Mouse (Mus musculus) gastrocnemius, postnatal 4 days (tissue): ENCODE results near the gene Mrps18a. TPM values are rescaled to one million over a fixed set of nuclear protein-coding genes. Genes with fewer than 3 reads are reported as not detected.

Source experiments
- DNase-seq, 2 experiments: peaks; one replicate each; pipeline ENCODE4 v3.0.0; 2021 to 2022; ENCODE audit warnings: low spot score in 2 of 2, mixed read lengths in 2 of 2
- long read RNA-seq, 2 experiments: library from polyadenylated mRNA; stranded (forward); transcript quantifications; one replicate each; pipeline ENCODE4 v2.0.0; 2021
- total RNA-seq, 2 experiments: library from RNA; stranded (reverse); gene quantifications; 2 replicates each; pipeline ENCODE4 v1.2.3; 2021

Mrps18a gene
- total RNA-seq, result 10 to 100 TPM; 65.9 to 69.3 TPM
- long read RNA-seq, experiment 1, transcript Mrps18a-201 (6 exons, 884 nt), result major isoform, 57 of 69 reads
- long read RNA-seq, experiment 1, partial matches to known transcripts, result 1 of 69 reads
- long read RNA-seq, experiment 1, other reads (novel, unspliced or antisense), result 9 of 69 reads
- long read RNA-seq, experiment 2, transcript Mrps18a-201 (6 exons, 884 nt), result major isoform, 72 of 91 reads
- long read RNA-seq, experiment 2, partial matches to known transcripts, result 1 of 91 reads
- long read RNA-seq, experiment 2, other reads (novel, unspliced or antisense), result 18 of 91 reads

DNA sequence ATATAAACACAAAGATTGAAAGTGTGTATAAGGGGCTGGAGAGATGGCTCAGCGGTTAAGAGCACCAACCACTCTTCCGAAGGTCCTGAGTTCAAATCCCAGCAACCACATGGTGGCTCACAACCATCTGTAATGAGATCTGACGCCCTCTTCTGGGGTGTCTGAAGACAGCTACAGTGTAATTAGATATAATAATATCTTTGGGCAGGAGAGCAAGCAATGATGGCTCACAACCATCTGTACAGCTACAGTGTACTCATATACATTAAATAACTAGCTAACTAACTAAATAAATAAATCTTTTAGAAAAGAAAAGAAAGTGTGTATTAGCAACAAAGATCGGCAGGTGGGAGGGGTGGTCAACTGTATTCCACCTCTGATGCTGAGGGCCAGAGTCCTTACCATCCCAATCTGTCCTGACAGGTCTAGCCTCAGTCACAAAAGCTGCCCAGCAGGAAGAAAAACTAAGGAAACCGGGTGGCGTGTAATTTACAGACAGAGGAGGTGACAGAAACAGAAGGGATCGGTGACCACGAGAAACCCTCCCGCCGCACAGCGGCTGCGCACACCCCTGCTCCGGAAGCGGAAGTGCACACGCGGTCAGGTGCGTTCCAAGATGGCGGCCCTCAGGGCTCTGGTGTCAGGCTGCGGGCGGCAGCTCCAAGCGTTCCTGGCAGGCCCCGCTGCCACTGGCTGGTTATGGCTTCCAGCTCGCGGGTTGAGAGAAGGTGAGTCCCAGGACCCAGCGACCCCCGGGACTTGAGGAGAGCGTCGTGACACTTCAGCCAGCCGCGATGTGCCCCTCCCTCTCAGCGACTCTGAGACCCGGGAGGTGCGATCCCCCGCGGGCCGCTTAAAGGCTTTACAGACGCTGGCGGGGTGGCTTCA, at the start of gene Mrps18a:
Mrps18a (plus strand) TSS at position 585 of the 888 bp plus-strand sequence.
- DNase-seq, result peak; percentile 75 to 86

DNA sequence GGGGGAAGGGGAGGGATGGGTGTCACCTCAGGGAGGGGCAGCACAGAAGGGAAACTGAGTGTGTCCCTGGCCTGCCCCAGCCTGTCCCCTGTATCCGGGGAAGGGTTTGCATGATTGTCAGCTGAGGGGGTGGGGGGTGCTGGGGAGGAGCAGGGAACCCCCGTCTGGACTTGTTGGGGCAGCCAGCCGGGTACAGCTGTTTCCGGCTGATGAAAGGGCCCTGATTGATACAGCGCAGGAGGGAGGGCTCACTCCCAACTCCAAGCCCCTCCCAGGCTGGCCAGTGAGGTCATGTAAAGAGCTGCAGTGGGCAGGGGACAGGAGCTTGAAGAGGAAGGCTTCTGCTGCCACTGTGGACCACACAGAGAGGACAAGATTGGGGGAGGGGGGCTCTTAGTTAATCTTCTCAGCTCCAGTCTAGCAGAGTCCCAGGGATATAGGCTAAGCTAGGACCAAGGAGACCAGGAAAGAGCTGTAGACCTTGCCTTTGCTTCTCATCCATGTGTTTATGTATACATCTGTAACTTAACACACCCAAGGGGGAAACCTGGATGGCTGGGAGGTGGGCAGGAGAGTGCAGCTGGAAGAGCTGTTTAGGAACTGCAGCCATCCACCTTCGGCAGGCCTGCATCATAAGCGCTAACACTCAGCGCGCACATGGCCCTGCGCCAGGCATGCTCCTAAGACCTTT, 47.4 kb upstream of the Mrps18a start:
- DNase-seq, result no peak

DNA sequence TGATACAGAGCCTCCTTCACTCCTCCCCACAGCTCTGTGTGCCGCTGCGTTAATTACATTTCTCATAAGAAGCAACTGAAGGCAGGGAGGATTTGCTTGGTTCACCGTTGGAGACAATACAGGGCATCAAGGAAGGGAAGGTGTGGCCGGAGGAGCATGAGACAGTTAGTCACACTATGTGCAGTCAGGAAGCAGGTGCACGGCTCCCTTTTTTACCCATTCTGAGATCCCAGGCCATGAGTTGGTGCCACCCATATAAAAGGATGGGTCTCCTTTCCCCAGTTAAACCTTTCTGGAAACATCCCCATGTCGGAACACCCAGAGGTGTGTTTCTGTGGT, 46.8 kb upstream of the Mrps18a start:
- no peak for DNase-seq

DNA sequence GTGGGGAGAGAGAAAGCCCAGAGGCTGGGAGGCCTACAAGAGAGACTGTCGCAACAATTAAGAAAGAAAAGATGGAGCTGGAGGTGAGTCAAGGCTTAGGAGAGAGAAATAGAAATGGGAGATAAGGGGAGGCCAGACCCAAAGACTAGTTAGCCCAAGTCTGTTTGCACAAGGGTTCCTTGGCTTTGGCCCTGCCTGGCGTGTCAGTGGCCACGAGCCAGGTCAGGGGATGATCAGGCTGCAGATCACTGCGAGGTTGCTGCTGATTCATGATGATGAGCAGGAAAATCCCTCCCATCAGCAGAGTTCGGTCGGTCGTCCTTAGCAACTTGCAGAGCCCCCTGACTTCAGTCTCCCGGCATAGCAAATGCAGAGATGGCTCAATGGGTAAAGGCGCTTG, 40.7 kb upstream of the Mrps18a start:
- DNase-seq, result no peak

DNA sequence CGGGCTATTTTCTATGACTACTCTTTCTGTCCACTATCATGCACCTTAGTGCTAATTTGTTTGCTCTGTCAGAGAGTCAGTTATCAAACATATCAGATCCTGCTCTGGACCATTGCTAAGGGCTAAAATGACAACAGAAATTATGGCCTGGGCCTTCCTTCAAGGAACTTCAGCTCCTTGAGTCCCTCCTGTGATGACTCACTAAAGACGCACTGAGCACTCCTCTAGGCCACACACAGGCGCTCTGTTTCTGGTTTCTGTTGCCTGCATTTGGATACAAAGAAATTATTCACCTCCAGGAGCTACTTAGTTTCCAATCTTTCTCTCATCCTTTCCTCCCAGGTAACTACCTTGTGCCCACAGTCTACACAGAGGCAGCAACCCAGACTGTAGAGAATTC, 39.3 kb upstream of the Mrps18a start:
- DNase-seq, result no peak

DNA sequence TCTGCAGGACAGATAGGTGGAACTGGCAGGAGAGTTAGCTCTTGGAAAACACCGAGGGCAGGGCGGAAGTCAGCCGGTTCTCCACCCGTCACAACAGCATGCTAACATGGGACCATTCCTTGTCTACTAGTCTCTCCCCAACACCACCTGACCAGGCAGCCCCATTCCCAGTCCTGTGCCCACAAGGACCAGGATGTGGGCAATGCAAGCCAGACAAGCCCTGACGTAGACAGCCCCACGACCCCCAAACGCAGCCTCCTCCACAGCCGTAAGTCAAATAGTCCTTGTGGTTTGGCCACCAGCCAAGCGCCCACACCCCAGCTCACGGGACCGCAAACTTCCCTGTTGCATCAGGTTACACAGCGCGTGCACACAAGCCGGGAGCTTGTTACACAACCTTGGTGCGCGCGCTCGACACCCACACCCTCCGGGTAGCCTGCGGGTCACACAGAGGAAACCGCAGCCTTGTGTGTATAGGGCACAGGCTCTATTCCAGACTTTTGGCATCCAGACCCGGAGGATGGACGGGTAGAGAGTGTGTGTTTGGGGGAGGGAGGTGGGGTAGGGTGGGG, 37.0 kb upstream of the Mrps18a start:
- peak; percentile 49 to 67 for DNase-seq

DNA sequence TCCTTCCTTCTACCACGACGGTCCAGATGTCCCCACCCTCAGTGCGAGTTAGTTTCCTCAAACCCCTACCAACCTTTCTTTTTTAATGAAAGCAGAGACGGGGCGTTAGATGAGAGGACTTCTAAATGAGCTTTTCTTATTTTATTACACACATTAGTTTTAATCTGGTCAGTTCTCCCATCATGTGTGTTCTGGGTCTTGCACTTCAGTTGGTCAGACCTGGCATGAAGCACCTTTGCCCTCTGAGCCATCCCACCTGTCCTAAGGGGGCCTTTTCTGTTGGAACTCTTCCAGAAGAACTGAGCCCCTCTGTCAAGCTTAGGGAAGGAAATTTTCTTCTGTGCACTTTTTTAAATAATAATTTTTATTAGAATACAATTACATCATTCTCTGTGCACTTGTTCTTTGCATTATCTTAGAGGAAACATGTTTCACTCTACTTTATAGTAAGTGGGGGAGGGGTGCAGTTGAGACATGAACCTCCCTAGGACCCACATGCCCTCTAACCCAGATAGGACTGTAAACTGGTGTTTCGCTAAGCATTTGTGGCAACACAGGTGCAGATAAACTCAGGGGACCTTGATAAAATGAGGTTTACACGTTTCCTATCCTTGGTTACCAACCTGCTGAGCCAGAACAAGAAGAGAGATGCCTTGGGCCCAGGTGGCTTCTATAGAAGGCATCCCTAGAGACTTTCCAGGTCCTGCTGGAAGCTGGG, 36.2 kb upstream of the Mrps18a start:
- no peak for DNase-seq

DNA sequence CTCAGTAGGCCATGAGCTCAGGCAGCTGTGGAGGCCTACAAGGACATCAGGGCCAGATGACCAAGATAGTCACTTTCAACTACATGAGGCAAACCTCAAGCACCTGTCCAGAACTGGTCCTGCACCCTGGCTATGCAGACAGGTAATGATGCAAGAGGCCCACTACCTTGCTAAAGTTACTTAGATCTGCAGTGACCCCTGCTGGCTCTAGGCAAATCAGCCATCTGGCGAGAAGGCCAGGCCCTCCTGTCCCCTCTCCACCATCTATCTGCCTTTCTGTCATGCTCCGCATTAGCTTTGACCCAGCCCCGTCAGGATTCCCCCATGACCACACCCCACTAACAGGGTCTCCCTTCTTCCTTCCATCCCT, 35.7 kb upstream of the Mrps18a start:
- no peak for DNase-seq

DNA sequence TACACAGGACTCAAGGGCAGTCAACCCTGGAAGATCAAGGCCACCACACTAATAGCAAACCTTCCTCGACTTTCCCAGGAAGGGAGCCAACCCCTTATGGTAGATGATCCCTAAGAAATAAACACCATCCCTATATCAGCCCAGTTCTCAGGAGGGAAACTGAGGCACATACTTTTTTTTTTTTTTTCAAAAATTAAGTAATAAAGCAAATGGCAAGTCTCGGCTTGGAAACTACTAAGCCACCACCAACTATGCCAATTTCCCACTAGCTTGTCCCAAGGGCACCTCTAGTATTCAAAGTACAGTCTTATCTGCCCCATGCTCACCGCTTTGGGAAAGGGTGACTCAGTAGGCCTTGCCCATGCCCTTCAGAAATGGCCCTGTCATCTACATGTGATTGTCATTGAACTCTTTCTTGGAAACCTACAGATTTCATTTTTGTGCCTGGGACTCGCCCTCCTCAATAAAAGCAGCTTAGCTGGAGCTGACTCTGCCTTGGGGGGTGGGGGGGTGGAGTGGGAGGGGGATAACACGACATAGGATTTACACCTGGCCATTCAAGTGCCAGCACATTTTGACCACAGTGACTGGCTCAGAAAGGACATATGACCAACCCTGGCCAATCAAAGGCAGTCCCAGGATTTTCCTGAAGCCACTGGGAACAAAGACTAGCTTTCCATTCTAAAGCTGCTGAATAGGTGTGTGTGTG, 35.1 kb upstream of the Mrps18a start:
- DNase-seq, result no peak

DNA sequence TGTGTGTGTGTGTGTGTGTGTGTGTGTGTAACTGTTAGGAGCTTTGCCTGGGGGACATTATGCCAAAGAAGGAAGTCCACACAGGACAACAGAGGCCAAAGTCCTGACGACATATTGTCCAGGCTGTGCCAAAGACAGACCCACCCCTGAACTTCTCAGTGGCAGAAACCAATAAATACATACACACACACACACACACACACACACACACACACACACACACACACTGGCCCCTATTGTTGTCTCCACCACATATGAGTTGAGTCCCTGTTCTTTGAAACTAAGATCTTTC, 34.6 kb upstream of the Mrps18a start:
- DNase-seq, result no peak

DNA sequence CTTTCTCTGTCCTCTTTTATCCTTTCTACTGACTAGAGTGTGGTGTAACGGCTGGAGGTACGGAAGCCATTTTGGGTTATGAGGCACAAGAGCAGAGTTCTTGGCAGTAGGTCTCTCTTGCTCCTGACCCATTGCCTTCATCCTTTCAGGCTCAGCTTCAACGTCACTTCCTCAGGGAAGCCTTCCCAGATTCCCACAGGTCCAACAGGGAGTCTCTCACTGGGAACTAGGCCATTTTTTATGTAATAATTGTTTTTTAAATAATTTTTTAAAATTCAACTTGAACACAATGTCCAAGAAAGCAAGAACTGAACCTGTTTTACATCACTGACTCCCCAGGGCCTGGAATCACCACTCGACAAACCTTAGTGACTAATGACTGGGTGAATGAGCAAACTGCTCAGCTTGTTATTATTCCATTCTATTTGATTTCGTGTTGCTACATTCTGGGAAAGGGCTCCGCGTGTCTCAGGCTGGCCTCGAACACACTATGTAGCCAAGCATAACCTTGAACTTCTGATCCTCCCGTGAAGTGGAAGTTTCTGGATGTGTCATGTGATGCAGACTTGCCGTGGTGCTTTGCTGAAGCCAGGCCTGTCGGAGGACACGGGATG, 32.8 kb upstream of the Mrps18a start:
- DNase-seq, result no peak

DNA sequence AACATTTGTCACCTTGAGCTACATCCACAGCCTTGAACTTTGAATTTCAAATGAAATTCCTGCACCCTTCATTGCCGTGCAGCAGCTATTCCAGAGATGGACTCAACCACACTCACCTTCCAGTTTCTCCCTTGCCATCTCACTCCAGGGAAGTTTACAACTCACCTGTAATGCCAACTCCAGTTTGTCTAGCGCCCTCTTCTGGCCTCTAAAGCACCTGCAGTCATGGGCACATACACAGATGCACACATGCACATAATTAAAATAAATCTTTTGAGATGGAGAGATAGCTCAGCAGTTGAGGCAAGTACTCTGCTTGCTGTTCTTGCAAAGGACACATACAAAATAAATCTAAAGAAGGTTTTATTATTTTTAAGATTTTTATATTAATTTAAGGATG, 31.7 kb upstream of the Mrps18a start:
- DNase-seq, result no peak

DNA sequence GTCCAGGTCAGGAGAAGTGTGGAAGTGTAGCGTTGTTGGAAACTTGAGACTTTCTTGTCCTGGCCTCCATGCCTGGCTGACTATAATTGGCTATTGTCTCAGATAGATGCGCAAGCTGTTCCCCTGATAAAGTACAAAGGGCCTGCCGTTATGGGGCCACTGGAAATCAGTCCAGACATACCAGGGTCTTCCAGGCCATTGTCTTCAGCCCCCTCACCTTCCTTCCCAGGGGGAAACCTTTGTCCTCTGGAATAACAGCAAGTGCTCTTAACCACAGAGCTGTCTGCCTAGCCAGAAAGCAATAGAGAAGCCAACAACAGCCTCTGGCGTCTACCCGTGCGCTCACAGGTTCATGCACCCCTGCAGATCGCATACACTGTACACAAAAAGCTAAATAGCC, 30.4 kb upstream of the Mrps18a start:
- no peak for DNase-seq

DNA sequence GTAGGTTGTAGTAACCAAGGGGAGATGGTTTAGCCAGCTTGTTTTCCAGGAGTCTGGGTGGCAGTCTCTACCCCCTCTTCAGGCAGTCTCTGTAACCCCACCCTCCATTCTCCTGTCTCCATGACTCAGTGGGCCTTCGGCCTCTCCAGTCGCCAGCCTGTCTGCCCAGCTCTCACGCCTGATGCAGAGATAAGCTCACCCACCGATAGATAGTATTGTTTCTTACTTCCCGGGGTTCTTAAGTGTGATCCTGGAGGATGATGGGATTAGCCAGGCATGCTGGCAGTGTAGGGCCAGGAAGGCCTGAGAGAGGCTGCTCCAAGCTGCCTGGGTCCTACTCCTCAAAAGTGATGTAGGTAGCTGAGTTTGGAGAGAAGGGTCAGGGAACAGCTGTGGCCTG, 29.7 kb upstream of the Mrps18a start:
- DNase-seq, result no peak

DNA sequence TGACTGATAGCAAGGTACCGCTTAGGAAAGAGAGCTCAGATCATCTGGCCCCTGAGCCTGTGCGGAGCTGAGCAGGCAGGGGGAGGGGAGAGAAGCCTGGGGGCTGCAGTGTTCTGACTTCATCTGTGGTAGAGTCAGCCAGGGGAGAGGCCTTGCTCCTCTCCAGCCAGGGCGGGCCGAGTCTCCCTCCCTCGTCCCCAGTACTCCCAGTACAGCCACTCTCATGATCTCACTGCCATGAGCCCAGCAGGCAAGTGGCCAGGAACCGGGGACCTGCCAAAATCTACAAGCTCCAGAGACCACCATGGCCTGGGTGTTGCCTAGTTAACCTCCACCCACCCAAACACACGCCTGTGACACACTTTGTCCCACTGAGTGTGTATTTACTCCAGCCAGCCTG, 29.1 kb upstream of the Mrps18a start:
- peak; percentile 63 to 65 for DNase-seq

DNA sequence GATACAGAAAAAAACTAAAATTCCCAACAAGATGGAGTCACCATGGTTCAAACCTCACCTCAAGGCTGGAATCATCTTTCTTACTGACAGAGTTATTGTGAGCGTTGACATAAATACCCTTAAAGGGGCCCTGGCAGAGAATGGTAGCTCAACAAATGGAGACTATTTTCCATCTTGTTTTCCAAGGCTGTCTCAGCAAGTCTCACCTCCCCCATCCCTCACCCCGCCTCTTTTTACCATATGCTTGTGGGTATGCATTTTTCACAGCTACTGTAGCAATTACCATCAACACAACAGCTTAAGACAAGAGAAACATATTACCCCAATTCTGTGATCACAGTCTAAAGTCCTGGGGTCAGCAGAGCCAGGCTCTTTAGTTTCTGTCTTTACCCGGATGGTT, 27.4 kb upstream of the Mrps18a start:
- DNase-seq, result no peak

DNA sequence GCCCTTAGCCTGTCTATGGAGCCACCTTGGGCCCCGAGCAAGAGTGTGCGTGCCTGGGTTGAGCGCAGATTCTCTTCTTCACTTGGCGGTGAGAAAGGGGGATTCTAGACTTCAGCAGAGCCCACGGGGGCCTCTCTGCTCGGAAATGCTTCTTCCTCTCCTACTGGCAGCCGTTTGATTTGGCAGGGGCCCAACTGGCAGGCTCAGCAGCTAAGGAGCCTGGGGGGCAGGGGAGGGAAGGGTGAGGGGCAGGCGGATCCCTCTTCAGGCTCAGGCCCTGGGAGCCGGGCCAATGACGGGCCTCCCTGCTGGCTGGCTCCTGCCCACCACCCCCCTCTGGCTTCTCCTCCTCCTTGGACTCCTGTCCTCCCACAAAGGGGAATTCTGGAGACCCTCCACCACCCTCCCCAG, 26.7 kb upstream of the Mrps18a start:
- peak; percentile 82 to 90 for DNase-seq

DNA sequence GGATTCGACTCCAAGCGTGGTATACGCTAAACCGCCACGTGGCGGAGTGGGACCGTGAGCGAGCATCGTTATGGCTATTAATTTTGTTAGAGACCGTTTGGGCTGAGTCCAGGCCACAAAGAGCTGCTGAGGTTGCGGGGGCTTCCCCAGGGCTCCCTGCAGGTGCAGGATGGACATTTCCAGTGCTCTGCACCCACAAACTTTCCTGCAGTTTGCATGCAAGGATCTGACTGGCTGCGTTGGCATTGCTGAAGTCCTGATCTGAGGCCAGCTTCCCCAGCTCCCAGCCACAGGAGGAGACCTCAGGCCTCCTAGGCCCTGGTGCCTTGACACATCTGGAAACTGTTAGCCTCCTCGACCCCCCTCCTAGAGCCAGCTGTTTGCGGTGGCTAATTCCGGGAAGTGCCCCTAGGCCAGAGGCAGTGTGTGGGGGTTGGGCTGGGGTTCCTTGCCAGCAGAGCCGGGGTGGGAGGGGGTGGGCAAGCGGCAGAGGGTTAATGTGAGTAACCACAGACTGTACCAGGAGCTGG, 24.4 kb upstream of the Mrps18a start:
- DNase-seq, result peak in 1 of 2 experiments; percentile 59

DNA sequence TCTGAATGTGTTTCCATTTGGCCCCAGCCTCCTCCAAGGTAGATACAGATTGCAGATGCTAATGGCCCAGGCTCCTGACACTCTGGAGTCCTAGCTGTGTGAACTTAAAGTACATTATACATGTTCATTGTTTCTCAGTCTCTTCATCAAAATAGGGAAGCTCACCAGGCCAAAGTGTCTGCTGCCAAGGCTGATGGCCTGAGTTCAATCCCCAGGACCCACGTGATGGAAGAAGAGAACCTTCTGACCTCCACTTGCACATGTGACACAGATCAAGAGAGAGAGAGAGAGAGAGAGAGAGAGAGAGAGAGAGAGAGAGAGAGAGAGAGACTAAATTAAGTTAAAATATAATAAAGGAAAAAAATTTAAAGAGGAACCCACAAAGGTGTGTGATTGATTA, 19.4 kb upstream of the Mrps18a start:
- DNase-seq, result no peak

DNA sequence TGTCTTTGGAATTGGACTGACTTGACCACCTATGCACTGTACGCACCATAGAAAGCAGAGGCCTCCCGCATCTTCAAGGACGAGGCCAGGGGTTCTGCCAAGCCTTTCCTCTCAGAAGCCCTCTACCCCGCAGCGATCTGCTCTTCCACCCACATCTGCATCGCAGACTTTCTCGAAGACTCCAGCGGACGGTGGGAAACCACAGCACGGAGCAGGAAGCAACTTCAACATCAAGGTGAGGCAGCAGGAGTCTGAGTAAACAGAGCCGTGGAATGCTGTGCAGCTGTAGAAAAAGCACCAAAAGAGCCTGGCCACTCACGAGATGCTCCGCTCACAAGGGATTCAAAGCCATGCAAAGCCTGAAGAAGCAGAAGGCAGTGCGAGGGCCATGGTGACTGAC, 18.9 kb upstream of the Mrps18a start:
- no peak for DNase-seq
